Mouse (Mus musculus): ENCODE measurements at regions not wholly inside any gene's neighbourhood (a gene's known extent, or its start where the extent isn't known, plus 50 kb on each side); places are given as distances from the start of the nearest gene placed in this dataset.

DNA sequence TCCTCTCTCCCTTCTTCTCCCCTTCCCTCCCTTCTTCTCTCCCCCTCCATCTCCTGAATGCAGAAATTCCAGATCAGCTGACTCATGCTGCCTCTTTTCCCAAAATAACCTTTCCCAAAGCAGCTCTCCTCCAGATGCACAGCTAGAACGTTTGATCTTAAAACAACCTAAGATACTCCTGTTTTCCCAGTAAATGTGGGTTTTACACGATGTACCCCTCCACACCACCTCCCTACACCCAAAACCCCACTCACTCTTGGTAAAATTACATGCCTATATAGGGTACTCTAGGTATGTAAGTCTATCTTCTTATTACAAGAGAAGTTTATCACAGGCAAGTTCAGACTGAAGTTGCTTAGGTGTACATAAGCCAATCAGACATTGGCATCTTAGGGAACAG lies 155.2 kb upstream of the Tox3 start:
- no peak for DNase-seq (ENCODE audit: low spot score in 2 of 2)

DNA sequence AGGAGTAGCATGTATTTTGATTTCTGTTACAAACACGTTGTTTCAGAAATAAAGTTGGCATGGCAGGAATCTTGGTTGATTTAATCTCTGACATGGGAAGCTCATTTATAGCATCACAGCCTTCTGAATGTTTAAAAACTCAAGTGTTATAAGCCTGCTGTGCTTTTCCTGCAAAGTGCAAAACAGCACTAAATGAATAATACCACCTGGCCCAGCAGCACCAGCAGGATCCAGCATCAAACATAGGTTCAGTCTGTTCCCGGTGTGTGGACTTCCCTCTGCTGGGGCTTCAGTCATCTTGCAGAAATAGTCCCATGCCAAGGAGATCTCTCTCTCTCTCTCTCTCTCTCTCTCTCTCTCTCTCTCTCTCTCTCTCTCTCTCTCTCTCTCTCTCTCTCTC lies 154.7 kb upstream of the Tox3 start:
- DNase-seq (ENCODE audit: low spot score in 2 of 2) = no peak

DNA sequence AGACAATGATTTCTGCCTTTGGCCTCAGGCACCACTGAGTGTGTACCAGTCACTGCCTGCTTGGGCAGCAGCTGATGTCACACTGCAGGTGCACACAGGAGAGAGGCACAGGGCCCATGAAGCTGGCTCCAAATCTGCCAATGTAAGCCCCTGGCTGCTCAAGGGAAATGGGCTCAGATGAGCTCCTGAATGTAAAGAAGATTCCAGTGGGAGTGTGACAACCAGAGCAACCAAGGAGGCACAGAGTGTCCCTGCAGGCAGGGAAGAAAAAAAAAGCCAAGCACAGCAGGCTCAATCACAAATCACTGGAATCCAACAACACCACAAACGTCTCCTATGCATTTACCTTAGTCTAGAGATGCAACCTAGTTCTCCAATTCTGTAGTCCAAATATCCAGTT lies 151.2 kb upstream of the Tox3 start:
- no peak for DNase-seq (ENCODE audit: low spot score in 2 of 2)

DNA sequence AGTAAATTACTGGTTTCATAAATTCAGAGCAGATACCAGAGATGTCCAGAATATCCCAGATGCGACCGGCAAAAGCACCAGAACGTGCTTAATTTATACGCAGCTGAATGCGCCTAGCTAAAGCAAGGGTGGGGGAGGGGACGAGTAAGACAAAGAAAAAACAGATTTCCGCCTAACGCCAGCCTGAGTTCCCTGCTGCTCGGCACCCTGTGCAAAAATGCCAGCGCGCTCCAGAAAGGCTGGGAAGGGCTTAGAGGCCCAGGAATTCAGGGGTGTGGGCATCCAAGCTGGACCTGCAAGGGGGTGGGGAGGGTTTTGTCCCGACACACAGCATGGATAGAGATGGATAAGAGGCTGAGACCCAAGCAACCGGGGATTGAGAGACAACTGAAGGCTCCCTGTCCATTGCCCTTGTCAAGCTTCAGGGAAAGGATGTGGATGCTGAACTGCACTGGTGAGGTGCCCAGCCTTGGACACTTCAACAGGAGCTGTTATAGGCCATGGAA lies 148.6 kb upstream of the Tox3 start:
- DNase-seq (ENCODE audit: low spot score in 2 of 2) = no peak

DNA sequence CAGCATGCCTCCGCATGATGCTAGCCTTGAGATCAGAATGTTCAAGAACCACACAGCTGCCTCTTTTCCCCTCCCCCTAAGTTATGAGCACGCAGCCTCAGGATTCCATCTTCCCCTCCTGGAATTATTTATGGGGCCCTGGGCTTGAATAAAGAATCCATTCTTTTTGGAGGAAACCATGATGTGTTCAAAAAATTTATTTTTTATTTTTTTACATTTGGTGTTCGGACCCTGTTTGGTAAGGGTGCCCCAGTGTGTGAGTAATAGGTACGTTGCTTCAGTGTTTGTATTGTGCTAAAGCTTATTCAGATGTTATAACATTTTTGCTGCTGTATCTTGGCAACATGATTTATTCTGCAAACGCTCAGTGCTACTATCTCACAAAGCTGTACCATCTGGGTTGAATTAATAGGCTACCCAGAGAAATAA lies 147.8 kb upstream of the Tox3 start:
- no peak for DNase-seq (ENCODE audit: low spot score in 2 of 2)

DNA sequence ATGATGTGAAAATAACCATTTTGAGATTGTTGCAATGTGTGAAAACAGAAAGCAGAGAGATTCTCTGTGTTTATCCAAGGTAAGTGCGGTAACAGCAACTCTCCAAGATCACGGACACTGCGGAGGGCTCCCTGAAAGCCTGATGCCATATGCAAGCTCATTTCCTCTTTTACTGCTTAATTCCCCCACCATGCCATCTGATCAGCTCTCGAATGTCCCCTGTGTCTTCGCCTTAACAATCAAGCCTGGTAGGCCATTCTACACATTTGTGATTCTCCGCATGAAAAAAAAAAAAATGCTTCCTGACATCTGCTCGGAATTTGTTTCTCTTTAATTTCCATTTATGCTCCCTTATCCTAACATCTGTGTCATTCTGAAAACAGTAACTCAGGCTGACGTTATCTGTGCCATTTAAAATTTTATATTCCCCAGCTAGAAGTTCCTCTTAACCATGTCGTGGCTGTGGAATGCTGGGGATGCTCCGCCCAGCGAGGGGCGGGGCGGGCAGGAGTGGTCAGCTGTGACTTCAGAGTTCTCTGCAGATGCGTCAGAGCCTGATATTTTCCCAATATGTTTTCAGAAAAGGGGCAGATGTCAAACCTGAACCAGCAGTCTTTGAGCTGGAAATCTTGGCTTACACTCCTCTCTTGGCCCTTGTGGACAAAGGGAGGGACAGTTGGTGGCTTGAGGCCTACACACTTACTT lies 144.5 kb upstream of the Tox3 start:
- no peak for DNase-seq (ENCODE audit: low spot score in 2 of 2)

DNA sequence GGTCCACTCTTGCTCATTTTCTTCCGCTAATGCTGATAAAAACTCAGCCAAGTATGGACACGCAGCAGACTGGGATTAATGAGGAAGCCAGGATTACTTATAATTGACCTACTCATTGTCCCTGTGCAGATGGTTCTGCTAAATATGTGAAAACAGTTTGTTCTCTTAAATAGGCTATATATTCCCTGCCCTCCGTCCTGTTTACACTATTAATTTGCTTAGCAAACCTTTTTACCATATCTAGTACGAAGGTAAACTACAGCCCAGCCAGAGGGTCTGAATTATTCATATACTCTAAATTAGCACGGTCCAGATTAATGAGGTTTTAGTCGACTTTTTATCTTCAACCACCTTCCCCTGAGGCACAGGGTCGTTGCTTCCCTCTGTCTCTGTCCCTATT lies 143.5 kb upstream of the Tox3 start:
- DNase-seq (ENCODE audit: low spot score in 2 of 2) = no peak

DNA sequence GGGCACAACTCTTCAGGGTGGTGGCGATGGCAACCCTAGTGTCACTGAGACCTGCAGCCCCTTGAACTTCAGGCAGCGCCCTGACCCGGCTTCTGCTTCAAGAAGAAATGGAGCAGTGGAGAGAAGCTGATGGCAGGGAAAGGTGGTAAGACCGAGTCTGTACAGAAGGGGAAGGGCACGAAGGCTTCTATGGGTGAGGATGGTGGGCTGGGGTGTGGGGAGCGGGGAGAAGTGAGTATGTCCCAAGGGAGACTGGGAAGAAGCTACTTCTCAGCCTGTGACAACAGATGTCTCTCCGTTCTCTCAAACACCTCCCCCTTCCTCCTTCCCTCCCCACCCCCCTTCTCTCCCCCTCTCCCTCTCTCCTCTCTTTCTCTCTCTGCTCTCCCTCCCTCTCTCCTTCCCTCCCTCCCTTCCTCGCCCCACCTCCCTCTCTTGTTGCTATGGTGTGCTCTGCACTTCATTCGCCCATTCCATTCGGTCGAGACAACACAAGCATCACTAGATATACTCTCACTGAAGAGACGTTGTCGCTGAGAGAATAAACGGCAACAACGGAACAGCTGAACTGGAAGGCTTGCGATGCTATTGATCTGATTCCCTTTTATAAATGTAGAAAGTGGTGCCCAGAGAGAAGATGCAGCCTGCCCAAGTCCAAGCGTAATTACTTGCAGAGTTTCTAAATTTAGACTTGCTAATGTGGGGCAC lies 142.7 kb upstream of the Tox3 start:
- no peak for DNase-seq (ENCODE audit: low spot score in 2 of 2)

DNA sequence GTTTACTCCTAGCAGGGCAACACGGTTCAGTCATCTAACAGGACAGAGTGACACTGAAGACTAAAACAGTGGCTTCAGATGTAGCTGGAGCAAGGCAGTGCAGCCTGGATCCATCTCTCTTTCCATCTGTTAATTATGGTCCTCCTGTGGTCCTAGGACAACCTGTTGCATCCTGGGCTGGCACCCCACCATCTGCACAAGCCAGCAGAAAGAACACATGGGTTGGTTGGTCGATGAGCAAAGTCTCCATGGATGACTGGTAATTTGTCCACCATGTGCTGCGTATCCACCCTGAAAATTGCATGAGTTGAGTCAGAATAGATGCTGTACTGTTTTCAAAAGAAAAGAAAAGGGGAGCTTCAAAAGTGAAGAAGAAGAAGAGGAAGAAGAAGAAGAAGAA lies 138.4 kb upstream of the Tox3 start:
- DNase-seq (ENCODE audit: low spot score in 2 of 2) = no peak

DNA sequence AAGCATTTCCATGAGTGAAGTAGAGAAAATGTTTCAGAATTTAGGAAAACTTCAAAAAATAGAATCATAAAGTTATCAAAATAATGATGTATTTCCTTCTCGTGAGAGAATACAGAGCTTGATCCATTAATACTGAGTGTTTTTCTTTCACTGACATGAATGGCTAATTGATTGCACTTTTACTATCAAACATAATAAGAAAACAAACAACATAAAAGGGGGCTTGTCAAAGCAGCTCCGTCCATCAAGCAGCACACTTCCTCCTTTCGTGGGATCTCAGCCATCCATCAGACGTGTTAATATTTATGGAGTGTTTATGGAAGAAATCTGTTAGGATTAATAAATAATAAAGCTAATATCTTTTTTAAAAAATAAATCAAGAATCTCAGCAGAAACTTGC lies 130.0 kb upstream of the Tox3 start:
- DNase-seq (ENCODE audit: low spot score in 2 of 2) = no peak

DNA sequence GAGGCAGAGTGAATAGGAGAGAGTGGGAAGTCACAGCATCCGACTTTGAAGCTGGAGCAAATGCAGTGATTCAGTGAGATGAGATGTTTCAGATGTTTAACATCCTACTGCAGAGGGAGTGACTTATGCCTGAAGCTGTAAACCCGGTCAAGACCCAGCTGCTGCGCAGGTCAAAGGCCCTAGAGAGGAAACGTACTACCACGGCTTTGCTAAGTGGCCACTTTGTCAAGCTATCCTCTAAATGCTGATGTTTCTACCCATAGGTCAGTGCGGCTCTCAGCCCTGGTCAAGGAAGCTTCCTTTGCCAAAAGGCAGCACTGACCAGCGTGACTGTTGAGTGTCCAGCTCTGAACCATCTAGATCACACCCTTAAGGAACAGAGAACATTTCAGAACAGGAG lies 125.9 kb upstream of the Tox3 start:
- DNase-seq (ENCODE audit: low spot score in 2 of 2) = no peak

DNA sequence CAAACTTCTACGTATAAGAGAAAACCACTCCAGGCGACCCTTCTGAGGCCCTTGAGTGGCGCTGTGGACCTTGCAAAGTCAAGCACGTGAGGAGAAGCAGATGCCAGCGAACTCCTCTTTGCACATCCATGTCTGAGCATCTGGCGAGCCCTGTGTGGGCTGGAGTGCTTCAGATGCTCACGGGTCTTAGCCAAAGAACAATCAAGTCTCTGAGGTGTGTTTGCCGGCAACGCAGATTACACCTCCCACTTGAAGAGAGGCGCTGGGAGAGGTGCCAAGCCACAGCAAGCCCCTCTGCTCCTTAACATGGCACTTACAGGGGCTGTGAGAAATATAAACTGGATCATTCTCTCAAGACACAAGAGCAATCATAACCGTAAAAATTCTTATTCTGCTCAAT lies 122.7 kb upstream of the Tox3 start:
- DNase-seq (ENCODE audit: low spot score in 2 of 2) = no peak

DNA sequence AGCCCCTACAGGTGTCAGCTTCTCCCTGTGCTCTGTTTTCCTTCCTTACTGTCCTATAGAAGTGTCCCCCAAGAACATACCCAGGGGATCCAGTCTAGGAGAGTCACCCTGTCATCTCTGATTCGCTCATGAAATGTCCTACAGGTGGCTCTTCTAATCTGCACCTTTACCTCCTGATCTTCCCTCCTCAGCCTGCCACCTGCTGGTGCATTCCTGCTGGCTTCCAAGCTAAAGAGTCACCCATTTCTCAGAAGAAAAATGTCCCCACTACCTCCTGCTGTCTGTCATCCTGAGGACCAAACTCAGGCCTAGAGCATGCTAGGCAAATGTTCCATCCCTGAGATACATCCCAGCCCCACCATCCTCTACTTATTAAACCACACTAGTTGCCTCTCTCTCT lies 115.6 kb upstream of the Tox3 start:
- DNase-seq (ENCODE audit: low spot score in 2 of 2) = no peak

DNA sequence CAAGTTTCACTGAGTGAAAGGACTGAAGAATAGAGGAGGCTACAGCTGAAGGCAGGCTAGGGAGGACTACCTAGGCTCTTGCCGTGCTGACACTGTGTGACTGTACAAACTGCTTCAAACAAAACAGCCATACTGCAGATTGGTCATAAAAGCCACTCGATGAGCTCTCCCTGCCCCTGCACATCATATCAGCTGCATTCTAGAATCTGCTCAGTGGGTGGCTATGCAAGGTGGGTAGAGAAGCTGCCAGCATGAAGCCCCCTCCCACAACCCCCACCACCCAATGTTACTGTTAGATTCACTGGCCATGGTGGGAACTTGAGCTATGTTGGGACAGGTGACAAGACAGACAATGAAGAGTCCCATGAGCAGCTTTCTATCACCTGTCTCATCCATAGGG lies 107.2 kb upstream of the Tox3 start:
- DNase-seq (ENCODE audit: low spot score in 2 of 2) = no peak

DNA sequence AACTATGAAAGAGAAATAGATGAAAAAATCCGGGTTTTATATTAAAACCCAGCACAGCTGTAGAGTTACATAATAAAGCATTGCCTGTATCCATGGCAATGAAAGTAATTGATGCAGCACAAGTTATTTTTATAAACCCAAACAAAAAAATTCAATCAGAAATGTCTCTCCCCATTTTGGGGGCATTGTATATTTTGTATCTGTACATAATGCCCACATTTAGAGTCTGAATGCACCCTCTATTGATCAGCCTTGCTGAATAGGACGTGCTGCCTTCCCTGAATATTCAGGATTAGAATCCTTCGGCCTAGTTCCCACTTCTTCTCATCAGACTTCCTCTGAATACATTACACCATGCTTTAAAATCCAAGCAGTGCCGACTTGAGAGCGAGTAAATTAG lies 106.0 kb upstream of the Tox3 start:
- DNase-seq (ENCODE audit: low spot score in 2 of 2) = no peak

DNA sequence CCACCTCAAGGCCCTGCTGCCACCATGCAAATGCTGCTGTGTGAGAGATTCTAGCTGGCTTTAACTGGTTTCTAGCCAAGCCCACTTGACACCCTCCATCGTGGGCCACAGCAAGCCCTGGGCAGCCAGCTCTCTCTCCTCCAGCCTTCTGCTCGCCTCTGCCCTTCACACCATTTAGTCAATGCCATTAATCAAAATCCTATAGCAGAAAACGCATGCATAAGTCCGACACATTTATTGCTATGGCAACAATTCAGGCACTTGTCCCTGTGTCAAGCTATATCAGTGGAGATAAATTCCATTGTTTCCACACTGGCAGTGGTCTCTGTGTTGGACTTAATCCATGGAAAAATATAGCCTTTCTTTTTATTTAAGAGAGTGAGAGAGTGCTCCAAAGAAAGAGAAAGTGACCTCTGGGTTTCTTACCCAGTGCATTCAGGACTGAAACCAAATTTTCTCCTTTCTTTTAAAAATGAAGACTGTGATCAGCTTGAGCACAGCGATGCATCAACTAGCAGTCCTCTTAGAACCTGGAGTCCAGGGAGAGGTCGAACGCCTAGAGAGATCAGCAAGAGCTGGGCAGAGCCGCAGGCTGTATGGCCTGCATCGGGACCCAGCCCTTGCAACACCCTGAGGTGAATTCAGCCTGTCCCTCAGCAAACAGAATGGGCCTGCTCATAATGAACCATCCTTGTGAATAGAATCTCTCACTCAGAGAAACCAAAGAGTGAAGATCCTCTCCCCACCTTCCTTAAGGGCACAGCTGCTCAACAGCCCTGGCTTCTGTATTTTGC lies 93.1 kb upstream of the Tox3 start:
- no peak for DNase-seq (ENCODE audit: low spot score in 2 of 2)

DNA sequence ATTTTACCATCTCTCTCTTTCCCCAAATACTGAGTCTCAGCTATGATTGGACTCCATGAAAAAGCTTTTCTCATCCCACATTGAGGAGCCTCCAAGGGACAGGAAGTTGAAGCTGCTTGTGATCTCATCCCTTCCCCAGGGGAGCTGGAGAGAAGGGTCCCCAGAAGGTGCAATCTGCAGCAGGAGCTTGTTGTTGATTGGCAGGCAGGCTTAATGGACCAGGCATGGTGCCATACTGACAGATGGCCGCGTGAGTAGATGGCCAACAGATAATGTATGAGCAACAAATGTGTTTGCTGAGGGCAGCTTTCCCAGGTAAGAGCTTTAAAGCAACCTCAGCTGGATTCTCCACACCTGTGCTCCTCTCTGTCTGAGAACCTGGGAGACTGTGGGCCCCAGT lies 65.9 kb upstream of the Tox3 start:
- DNase-seq (ENCODE audit: low spot score in 2 of 2) = no peak
